Mouse (Mus musculus) frontal cortex, adult 2 months (tissue): ENCODE measurements at regions not wholly inside any gene's neighbourhood (a gene's known extent, or its start where the extent isn't known, plus 50 kb on each side); places are given as distances from the start of the nearest gene placed in this dataset.
A peak's percentile ranks its signal among the peaks of the same experiment; 100 is the strongest.
"Not testable (repeated sequence)": the region's sequence is repeated elsewhere in the genome, so short reads cannot be mapped to it uniquely, and the experiment has no call there.

Experiments used
- DNase-seq, 2 experiments: peaks; one replicate each; pipeline ENCODE4 v3.0.0; 2022; ENCODE audit warnings: low spot score in 1 of 2; ENCODE audit errors: extremely low spot score in 1 of 2

DNA sequence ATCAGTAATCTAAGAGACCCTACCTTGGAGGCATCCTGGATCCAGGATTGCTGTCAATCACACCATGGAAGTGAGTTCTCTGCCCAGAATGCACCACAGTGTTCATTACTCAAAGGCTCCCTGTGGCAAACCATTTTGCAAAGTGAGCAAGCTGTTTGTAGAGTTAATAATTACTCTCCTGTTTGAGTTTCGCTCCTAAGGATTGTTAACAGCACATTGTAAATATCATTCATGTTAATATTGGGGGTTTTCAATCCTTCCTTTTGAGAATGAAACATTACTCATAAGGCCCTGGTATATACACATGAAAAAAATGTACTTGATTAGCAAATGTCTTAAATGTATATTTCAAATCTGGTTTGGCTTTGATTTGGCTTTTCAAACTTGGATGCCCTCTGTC, 58.1 kb upstream of the Clstn2 start:
- no peak for DNase-seq

- DNase-seq = peak in 1 of 2 experiments; percentile 11
Observed at GRCm38 (mm10) chr9:98095064-98095790, 62.2 kb upstream of the Clstn2 start.

- no peak for DNase-seq
Observed at GRCm38 (mm10) chr9:98123390-98123789, 90.4 kb upstream of the Clstn2 start.

GRCm38 (mm10) chr9:98129596-98129995, 96.6 kb upstream of the Clstn2 start:
- no peak for DNase-seq

GRCm38 (mm10) chr9:98130849-98131248, 97.9 kb upstream of the Clstn2 start:
- peak; percentile 82 to 85 for DNase-seq

- no peak for DNase-seq
Observed at GRCm38 (mm10) chr9:98140546-98140945, 107.6 kb upstream of the Clstn2 start.

GRCm38 (mm10) chr9:98142121-98142520, 109.1 kb upstream of the Clstn2 start:
- DNase-seq = no peak

GRCm38 (mm10) chr9:98146901-98147300, 113.9 kb upstream of the Clstn2 start:
- DNase-seq = no peak

- DNase-seq = peak; percentile 17 to 48
Observed at GRCm38 (mm10) chr9:98158421-98158820, 125.4 kb upstream of the Clstn2 start.

DNA sequence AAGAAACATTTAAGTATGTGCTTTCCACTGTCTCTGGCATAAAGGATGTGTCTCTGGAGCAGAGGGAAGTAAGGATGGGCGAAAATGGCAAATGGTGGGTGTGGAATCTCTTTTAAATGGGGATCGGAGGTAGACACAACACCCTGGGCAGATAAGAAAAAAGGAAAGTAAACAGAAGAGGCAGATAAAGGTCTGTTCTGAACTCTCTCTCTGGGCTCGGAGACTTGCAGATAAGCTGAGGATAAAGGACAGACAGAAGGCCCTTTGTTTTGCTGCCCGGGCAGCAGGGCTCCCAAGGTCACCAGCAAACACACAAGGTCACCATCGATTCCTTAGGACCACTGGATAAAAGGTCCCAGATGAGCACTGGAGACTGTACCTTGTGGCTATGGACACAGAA, 122.7 kb upstream of the Nmnat3 start:
- no peak for DNase-seq

DNA sequence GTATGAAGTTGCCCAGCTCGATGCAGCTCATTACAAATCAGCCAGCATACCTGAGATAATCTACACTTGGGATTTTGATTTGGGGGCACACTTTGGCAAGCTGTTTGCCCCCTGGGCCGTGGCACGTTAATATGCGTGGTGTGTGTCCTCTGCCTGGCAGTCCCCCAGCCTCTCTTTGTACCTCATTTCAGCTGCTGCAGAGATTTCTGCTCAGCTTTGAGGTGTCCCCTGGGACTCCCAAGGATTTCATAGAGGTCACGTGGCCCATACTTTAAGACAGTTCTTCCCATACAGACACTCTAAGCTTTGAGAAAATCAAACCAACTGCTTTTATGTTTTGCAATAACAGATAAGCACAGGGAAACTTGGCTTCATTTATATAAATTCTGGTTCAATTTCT, 113.2 kb upstream of the Nmnat3 start:
- DNase-seq = no peak

- no peak for DNase-seq
Observed at GRCm38 (mm10) chr9:98176701-98177380, 110.4 kb upstream of the Nmnat3 start.

GRCm38 (mm10) chr9:98180766-98181165, 106.5 kb upstream of the Nmnat3 start:
- no peak for DNase-seq

DNA sequence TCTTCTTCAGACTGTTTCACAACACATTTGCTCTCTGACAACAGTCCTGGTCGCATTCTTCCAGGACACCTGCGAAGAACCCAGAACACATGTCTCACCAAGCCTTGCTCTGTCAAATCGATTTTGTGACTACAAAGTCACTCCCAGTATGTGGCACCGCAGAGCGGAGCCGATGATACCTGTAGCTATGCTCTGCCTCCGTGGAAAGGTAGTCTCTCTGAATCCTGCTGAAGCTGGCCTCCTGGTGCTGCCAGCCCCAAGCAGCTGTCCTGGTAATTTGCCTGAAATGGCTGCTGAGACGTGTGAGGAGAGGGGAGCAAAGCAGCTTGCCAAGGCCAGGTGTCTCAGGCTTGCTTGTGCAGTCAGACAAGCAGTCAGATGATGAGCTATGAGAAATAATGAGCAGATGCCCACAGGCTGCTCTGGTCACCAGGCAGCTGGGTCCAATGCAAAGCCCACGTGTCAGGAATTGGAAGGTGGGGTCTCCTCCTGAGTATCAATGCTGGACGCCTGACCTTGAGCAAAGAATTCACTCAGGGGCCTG, 100.4 kb upstream of the Nmnat3 start:
- no peak for DNase-seq

- peak; percentile 41 to 69 for DNase-seq
Observed at GRCm38 (mm10) chr9:98194356-98194755, 92.9 kb upstream of the Nmnat3 start.

DNA sequence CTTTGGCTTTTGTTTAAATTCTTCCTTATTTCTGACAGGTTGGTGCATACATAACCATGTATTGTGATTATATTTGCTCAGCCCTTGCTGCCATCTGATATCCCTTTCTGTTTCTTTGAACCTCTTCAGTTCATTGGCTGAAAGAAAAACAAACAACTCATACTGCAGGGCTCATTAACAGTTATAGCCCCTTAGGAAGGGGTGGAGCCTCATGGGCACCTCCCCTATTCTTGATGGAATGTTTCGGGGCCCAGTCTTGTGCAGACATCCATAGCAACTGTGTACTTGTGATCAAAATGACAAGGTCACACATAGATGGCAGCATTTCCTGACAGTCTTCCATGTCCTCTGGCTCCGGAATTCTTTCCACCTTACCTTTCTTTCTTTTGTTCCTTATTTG, 68.4 kb upstream of the Nmnat3 start:
- DNase-seq = no peak

GRCm38 (mm10) chr9:98220367-98220766, 66.9 kb upstream of the Nmnat3 start:
- peak in 1 of 2 experiments; percentile 25 for DNase-seq

- DNase-seq = no peak
Observed at GRCm38 (mm10) chr9:98221766-98222165, 65.5 kb upstream of the Nmnat3 start.

DNA sequence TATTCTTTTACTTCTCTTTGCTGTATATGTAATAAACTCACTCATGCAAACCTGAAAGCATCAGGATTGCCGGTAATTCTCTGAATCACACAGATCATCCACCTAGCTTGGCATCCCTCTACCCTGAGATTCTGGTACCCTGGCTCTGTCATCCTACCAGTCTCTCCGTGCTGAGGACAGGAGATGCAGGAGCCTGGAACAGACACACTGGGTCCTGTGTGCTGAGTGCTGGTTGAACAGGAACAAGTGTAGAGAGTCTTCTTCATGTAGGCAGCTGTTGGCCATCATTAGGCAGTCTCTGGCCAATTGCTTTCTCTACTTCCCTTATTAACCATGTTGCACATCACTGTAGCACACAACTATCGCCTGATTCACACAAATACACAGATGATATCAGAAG, 59.0 kb upstream of the Nmnat3 start:
- DNase-seq = no peak

DNA sequence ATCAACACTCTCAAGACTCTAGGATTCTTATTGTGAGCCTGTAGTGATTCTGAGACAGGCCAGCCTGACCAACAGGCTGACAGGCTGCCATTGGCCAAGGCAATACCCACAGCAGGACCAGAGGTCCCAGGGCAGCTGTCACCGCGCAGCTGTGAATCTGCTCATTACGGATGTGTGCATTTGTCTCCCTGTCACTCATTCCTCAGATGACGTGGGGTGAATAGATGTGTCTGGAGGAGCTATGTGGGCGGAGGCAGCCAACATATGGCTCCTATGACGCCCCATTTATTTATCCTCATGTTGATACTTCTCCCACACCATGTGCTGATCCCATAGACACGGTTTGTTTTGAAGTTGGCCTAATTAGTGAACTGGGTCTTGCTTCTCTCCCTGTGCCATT, 58.3 kb upstream of the Nmnat3 start:
- DNase-seq = no peak

GRCm38 (mm10) chr9:98234731-98235130, 52.5 kb upstream of the Nmnat3 start:
- not testable (repeated sequence) for DNase-seq
